Mouse (Mus musculus) limb, embryonic 12.5 days (tissue): Measurements from ENCODE around the gene Slc37a1. TPM values are rescaled to one million over a fixed set of nuclear protein-coding genes. Genes with fewer than 3 reads are reported as not detected.

ENCODE experiments used
- ATAC-seq: fragments of 200-750 bp; cut with Nextera tagmentation; 2 replicates; pipeline ENCODE4 v1.8.0; 2017; ENCODE audit warnings: low read depth, moderate TSS enrichment; ENCODE audit not compliant: insufficient number of reproducible peaks, insufficient read depth, low FRiP score, low TSS enrichment
- H3K27ac ChIP-seq: fragments of 300-500 bp; sonication (generic); 2 replicates; pipeline ENCODE4 v1.5.1; 2016; ENCODE audit warnings: mild to moderate bottlenecking, moderate library complexity
- H3K27me3 ChIP-seq: fragments of 300-500 bp; sonication (generic); 2 replicates; pipeline ENCODE4 v1.6.1; 2016; ENCODE audit warnings: mild to moderate bottlenecking, moderate library complexity
- H3K36me3 ChIP-seq: fragments of 300-500 bp; sonication (generic); 2 replicates; pipeline ENCODE4 v1.6.1; 2016; ENCODE audit warnings: mild to moderate bottlenecking, moderate library complexity
- H3K4me1 ChIP-seq: fragments of 300-500 bp; sonication (generic); replicated peaks from 2 replicates; pipeline ENCODE4 v1.6.1; 2016
- H3K4me2 ChIP-seq: fragments of 300-500 bp; sonication (generic); 2 replicates; pipeline ENCODE4 v1.6.1; 2016; ENCODE audit warnings: mild to moderate bottlenecking, moderate library complexity
- H3K4me3 ChIP-seq: fragments of 300-500 bp; sonication (generic); replicated peaks from 2 replicates; pipeline ENCODE4 v1.5.1; 2016; ENCODE audit warnings: mild to moderate bottlenecking
- H3K9ac ChIP-seq: fragments of 300-500 bp; sonication (generic); replicated peaks from 2 replicates; pipeline ENCODE4 v1.6.1; 2016; ENCODE audit warnings: mild to moderate bottlenecking, moderate library complexity
- H3K9me3 ChIP-seq: fragments of 300-500 bp; sonication (generic); 2 replicates; pipeline ENCODE4 v1.6.1; 2016; ENCODE audit warnings: mild to moderate bottlenecking, moderate library complexity
- WGBS: fragments of 180-500 bp; shearing (Covaris S2); methylation state at CpG from one replicate; pipeline ENCODE4 v1.1.7; 2016; 5-methylcytosine and 5-hydroxymethylcytosine counted together
- polyA plus RNA-seq: library from polyadenylated mRNA; unstranded; fragments of >200 nt; fragmentation: Nextera tagmentation; extraction: Ambion mirVana; gene quantifications from 2 replicates; pipeline ENCODE4 v1.2.1, GENCODE M21; 2016

Gene Slc37a1
- 1.5 and 2.1 TPM in 2 replicates for polyA plus RNA-seq

DNA sequence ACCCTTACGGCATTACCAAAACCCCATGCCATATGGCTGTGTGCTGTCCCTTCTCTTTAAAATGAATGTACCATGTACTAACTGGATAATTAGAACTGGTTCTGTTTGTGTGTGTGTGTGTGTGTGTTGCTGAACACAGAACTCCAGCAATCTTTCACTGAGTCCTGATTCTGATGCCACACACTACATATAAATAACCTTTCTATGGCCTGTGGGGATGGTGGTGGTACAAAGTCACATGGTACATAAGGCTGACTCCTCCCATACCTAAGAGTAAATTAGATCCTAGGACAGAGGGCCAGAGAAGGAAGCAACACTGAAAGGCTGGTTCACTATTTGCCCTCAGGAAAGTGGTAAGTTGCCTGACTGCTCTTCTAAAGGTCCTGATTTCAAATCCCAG, at the start of gene Slc37a1:
TSS of gene Slc37a1 (plus strand) at position 301 of the 400 bp plus-strand sequence.
- H3K4me3 ChIP-seq, result no peak within 1 kb of the TSS
- no peak within 1 kb of the TSS for H3K9ac ChIP-seq
- H3K4me1 ChIP-seq, result peaks cover 9% of the 10 kb centered on the region; the same call in 1 of the 2 replicates
- no peaks in the 10 kb centered on the region for H3K9me3 ChIP-seq
- no peak within 1 kb of the TSS for H3K4me2 ChIP-seq
- no peak for ATAC-seq
- WGBS, result 93% methylated on average over 1 of the region's 1 CpGs
- no peaks in the 10 kb centered on the region for H3K36me3 ChIP-seq
- H3K27ac ChIP-seq, result no peak within 1 kb of the TSS
- H3K27me3 ChIP-seq, result no peaks in the 10 kb centered on the region

DNA sequence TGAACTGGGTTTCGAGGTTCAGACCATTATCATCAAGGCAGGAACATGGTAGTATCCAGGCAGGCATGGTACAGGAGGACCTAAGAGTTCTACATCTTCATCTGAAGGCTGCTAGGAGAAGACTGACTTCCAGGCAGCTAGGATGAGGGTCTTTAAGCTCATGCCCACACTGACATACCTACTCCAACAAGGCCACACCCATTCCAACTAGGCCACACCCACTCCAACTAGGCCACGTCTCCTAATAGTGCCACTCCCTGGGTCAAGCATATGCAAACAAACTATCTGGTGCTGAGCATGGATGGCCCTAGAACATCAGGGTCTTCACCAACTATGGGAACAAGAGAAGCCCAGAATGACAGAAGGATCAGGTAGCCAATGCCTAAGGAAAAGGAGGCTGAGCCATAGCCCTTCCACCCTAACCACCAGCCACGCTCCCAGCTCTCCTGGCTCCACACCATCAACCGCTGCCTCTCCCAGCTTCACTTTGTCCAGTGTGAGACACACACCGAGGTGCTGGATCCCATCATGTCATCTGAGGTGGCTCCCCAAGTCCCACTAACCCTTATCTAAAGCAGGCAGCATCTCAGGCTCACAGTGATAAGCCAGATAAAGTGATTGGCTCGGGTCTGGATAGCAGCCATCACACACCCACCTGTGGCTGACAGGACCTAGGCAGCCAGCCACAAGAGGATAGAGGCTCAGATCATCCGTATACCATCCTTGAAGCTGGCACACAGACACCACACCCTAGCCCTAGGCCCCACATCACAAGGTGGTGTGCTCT, 48.2 kb upstream of the Slc37a1 start:
- Histone ChIP-seq H3K9ac (no peak overlapping the region), H3K4me2 (no peak overlapping the region), H3K4me1 (no peaks in the 10 kb centered on the region), H3K36me3 (no peaks in the 10 kb centered on the region), H3K9me3 (no peaks in the 10 kb centered on the region), H3K4me3 (no peak overlapping the region), H3K27me3 (no peaks in the 10 kb centered on the region), H3K27ac (no peak overlapping the region)
- no peak for ATAC-seq
- 83% methylated on average over 7 of the region's 7 CpGs for WGBS

DNA sequence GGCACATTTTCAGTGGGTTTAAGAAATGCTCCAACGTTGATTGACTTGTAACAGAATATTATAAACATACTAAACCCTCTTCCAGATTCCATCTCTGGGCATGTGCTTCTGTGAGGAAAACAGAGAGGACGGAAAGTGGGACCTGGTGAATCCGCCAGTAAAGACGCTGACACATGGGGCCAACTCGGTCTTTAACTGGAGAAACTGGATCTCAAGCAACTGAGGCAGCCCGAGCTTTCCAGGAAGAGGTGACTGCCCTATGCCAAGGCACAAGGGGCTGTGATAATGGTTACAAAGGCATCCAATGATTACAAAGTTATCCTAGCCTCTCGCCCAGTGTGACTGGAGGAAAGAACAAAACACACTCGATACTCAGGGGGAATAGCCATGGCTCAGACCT, 45.4 kb upstream of the Slc37a1 start:
- WGBS, result 84% methylated on average over 8 of the region's 8 CpGs
- H3K9ac ChIP-seq, result no peak overlapping the region
- H3K9me3 ChIP-seq, result no peaks in the 10 kb centered on the region
- H3K4me1 ChIP-seq, result no peaks in the 10 kb centered on the region
- H3K4me3 ChIP-seq, result no peak overlapping the region
- no peaks in the 10 kb centered on the region for H3K36me3 ChIP-seq
- H3K27ac ChIP-seq, result no peak overlapping the region
- no peak overlapping the region for H3K4me2 ChIP-seq
- no peak for ATAC-seq
- H3K27me3 ChIP-seq, result no peaks in the 10 kb centered on the region

DNA sequence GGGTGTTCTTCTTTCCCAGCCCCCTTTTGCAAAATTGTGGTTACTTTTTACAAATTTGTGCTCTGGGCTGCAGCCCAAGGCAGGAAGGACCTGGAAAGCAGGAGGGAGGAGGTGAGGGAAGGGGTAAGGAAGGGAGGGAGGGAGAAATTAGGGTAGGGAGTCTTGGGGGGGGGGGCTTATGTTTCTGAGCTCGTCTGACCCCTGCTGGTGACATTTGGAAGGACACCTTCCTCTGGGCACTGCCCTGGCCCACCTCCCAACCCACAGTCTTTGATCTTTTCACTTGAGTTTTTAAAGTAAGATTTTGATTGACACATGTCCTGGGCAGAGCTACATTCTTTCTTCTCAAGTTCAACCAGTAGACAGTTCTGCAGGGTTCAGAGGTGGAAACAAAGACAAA, 43.8 kb upstream of the Slc37a1 start:
- no peak overlapping the region for H3K4me3 ChIP-seq
- WGBS, result 0% methylated on average over 1 of the region's 1 CpGs
- H3K4me1 ChIP-seq, result no peaks in the 10 kb centered on the region

DNA sequence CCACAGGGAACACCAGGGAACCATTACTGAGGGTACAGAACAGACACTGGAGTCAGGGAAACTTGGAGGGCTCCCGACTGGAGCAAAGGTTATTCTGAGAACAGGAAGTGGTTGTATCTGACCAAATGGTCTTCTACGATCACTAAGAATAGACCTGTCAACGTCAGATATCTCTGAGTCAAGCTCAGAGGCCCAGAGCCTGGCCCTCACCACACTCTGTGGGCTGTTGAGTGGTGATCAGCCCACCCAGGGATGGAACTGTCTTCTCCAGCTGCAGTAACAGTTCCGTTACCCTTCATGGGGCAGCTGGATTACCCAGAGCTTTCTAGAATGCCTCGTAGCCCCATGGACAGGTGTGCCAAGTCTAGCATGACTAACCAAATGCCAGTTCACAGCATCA, 41.3 kb upstream of the Slc37a1 start:
- WGBS, result 84% methylated on average over 5 of the region's 5 CpGs
- Histone ChIP-seq H3K4me1 (no peaks in the 10 kb centered on the region), H3K4me3 (no peak overlapping the region), H3K9me3 (no peaks in the 10 kb centered on the region), H3K4me2 (no peak overlapping the region), H3K27ac (no peak overlapping the region), H3K36me3 (no peaks in the 10 kb centered on the region), H3K9ac (no peak overlapping the region), H3K27me3 (no peaks in the 10 kb centered on the region)
- no peak for ATAC-seq

More for the DNA sequence above, 43.8 kb upstream of the Slc37a1 start:
- H3K4me2 ChIP-seq, result no peak overlapping the region
- no peaks in the 10 kb centered on the region for H3K9me3 ChIP-seq
- no peak overlapping the region for H3K27ac ChIP-seq
- no peaks in the 10 kb centered on the region for H3K27me3 ChIP-seq
- no peak overlapping the region for H3K9ac ChIP-seq
- no peaks in the 10 kb centered on the region for H3K36me3 ChIP-seq
- ATAC-seq, result no peak

DNA sequence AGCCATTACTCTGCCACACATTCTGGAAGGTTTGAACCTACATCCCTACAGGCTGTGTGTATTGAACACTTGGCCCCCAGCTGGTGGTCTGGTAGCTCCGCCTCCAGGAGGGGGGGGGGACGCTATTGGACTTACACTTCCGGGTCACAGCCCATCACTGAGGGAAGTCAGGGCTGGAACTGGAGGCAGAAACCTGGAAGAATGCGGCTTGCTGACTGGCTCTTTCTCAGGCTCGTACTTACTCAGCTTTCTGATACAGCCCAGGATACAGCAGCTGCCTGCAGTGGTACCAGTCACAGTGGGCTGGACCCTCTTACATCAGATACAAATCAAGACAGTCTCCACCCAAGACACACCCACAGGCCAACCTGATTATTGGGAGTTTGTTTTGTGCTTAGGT, 39.4 kb upstream of the Slc37a1 start:
- ATAC-seq, result no peak
- 26% methylated on average over 5 of the region's 5 CpGs for WGBS
- Histone ChIP-seq H3K4me2 (no peak overlapping the region), H3K27ac (no peak overlapping the region), H3K36me3 (no peaks in the 10 kb centered on the region), H3K9ac (no peak overlapping the region), H3K27me3 (no peaks in the 10 kb centered on the region), H3K4me3 (no peak overlapping the region), H3K4me1 (no peaks in the 10 kb centered on the region), H3K9me3 (no peaks in the 10 kb centered on the region)

DNA sequence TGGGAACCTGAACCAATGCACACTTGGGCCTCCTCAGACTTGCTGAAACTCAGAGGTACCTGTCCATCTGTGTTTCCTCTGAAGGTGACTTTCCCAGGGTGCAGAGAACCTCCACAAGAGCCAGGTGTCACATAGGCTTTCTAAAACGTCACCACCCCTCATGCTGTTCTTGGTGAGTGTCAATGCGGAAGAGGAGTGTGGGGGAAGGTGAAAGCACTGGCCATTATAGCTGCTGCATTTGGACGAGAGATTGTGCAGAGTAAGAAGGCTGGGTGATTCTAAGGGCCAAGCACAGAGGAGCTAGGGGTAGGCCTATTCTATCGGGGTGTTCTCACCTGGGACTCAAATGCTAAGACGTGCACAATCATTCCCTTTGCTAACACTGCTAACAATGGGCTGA, 32.6 kb upstream of the Slc37a1 start:
- 61% methylated on average over 5 of the region's 5 CpGs for WGBS
- no peak for ATAC-seq
- H3K27ac ChIP-seq, result no peak overlapping the region
- peaks cover 13% of the 10 kb centered on the region for H3K4me1 ChIP-seq
- no peaks in the 10 kb centered on the region for H3K9me3 ChIP-seq
- no peaks in the 10 kb centered on the region; the same call in 1 of the 2 replicates for H3K27me3 ChIP-seq
- no peaks in the 10 kb centered on the region for H3K36me3 ChIP-seq
- no peak overlapping the region for H3K4me2 ChIP-seq
- H3K4me3 ChIP-seq, result no peak overlapping the region
- no peak overlapping the region for H3K9ac ChIP-seq

DNA sequence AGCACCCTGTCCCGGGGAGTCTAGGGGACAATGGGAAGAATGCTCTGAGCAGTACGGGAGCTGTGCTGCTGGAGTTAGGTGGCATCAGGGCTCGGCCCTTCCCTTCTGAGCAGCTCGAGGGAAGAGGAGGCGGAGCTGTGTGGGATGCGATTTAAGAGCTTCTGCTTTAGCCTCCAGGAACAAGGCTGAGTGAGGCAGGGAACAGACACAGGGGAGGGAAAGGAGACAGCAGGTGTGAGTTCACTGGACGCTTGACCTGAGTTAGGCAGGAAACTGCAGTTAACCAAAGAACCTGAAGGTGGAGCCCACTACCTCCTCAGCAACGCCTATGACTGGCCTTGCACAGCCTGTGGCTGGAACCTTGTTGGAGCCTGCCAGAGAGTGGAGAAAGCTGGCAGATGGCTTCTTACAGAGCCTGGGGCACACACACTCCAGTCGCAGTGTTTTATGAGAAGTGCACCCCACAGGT, 32.1 kb upstream of the Slc37a1 start:
- H3K9me3 ChIP-seq, result no peaks in the 10 kb centered on the region
- peak; percentile 66; the same call in 1 of the 2 replicates for ATAC-seq
- no peak overlapping the region for H3K9ac ChIP-seq
- H3K36me3 ChIP-seq, result no peaks in the 10 kb centered on the region
- peaks cover 13% of the 10 kb centered on the region for H3K4me1 ChIP-seq
- WGBS, result 14% methylated on average over 9 of the region's 9 CpGs
- no peak overlapping the region for H3K4me2 ChIP-seq
- H3K27ac ChIP-seq, result no peak overlapping the region
- no peaks in the 10 kb centered on the region; the same call in 1 of the 2 replicates for H3K27me3 ChIP-seq
- no peak overlapping the region for H3K4me3 ChIP-seq

DNA sequence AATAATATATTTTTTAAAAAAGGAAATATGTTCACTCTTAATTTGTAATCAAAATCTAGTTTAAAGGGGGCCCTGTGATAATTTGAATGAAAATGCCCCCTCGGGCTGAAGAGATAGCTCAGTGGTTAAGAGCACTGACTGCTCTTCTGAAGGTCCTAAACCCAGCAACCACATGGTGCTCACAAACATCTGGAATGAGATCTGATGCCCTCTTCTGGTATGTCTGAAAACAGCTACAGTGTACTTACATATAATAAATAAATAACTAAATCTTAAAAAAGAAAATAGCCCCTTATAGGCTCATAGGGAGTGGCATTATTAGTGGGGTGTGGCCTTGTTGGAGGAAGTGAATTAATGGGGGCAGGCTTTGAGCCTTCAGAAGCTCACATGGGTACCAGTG, 29.4 kb upstream of the Slc37a1 start:
- no peak overlapping the region for H3K9ac ChIP-seq
- no peaks in the 10 kb centered on the region for H3K36me3 ChIP-seq
- H3K4me2 ChIP-seq, result no peak overlapping the region
- H3K27ac ChIP-seq, result no peak overlapping the region
- 88% methylated on average over 1 of the region's 1 CpGs for WGBS
- no peaks in the 10 kb centered on the region for H3K9me3 ChIP-seq
- H3K4me1 ChIP-seq, result peaks cover 13% of the 10 kb centered on the region
- no peak for ATAC-seq
- no peak overlapping the region for H3K4me3 ChIP-seq
- no peaks in the 10 kb centered on the region; the same call in 1 of the 2 replicates for H3K27me3 ChIP-seq

DNA sequence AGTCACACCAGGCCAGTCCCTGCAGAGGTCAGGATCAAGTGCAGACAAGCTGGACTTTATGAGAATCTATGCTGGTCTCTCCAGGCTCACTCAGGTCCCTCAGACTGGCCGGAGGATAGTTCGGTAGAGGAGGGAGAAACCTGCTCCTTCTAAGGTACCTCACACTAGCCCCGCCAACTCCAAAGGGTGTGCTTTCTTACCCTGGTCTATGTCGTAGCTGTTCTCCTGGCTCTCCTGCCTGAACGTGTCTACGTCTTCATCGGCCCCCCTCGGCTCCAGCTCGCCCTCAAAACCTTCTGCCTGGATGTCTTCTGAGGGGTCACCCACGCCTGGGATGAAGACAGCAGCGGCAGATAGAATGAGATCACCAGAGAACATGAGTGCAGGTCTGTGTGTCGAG, 28.7 kb upstream of the Slc37a1 start:
- ATAC-seq, result no peak
- Histone ChIP-seq H3K4me2 (no peak overlapping the region), H3K9ac (no peak overlapping the region), H3K4me1 (peaks cover 13% of the 10 kb centered on the region), H3K4me3 (no peak overlapping the region), H3K9me3 (no peaks in the 10 kb centered on the region), H3K27me3 (no peaks in the 10 kb centered on the region; the same call in 1 of the 2 replicates), H3K27ac (no peak overlapping the region), H3K36me3 (no peaks in the 10 kb centered on the region)
- WGBS, result 88% methylated on average over 12 of the region's 12 CpGs

DNA sequence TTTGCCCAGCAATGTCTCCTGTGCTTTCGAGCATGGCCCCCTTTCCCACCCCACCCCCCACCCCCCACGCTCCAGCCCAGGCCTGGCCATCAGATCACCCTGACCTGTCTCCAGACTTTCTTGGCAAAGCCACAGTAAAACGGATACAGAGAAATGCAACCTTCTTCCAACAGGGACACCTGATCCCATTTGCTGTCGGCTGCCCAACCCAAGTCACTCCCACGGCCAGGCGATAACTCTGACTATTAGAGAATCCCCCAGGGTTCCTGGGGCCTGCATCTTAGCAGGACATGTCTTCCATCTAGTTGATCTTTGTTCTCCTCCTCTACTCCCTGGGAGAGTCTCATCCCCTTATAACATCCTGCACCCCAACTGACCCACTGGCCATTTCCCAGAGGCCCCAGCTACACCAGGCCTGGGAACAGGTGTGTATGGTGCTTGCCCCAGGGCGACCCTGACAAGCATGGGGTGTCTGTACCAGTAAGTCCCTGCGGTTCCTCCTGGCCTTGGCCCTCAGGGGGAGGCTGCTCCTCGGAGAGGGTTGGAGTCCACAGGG, 28.2 kb upstream of the Slc37a1 start:
- Histone ChIP-seq H3K27me3 (no peaks in the 10 kb centered on the region; the same call in 1 of the 2 replicates), H3K9ac (no peak overlapping the region), H3K27ac (no peak overlapping the region), H3K4me2 (no peak overlapping the region), H3K4me1 (peaks cover 13% of the 10 kb centered on the region), H3K4me3 (no peak overlapping the region), H3K9me3 (no peaks in the 10 kb centered on the region), H3K36me3 (no peaks in the 10 kb centered on the region)
- no peak for ATAC-seq
- 85% methylated on average over 9 of the region's 9 CpGs for WGBS
